Mouse (Mus musculus) ES-Bruce4 (cell line): Measurements from ENCODE around the gene Psme2. TPM values are rescaled to one million over a fixed set of nuclear protein-coding genes. Genes with fewer than 3 reads are reported as not detected.

Experiments
- H3K27ac ChIP-seq: 2 replicates; pipeline ENCODE4 v1.5.1; 2012; ENCODE audit warnings: low read length, inconsistent platforms; ENCODE audit not compliant: insufficient read depth
- H3K27me3 ChIP-seq: 2 replicates; pipeline ENCODE4 v1.6.1; 2012; ENCODE audit warnings: mild to moderate bottlenecking, low read length, inconsistent platforms; ENCODE audit not compliant: control insufficient read depth, poor library complexity, insufficient read depth, severe bottlenecking
- H3K36me3 ChIP-seq: 2 replicates; pipeline ENCODE4 v1.6.1; 2012; ENCODE audit warnings: inconsistent platforms, mild to moderate bottlenecking, low read length, moderate library complexity; ENCODE audit not compliant: control insufficient read depth, poor library complexity, insufficient read depth, severe bottlenecking
- H3K4me1 ChIP-seq: one replicate; pipeline ENCODE4 v1.8.1; 2011; ENCODE audit warnings: low read length; ENCODE audit not compliant: control insufficient read depth, insufficient read depth
- H3K4me3 ChIP-seq: 2 replicates; pipeline ENCODE4 v1.5.1; 2011; ENCODE audit warnings: low read depth, mild to moderate bottlenecking, low read length
- H3K9ac ChIP-seq: 2 replicates; pipeline ENCODE4 v1.6.1; 2012; ENCODE audit warnings: low read depth, mild to moderate bottlenecking, inconsistent platforms; ENCODE audit not compliant: poor library complexity, severe bottlenecking
- H3K9me3 ChIP-seq: replicated peaks from 2 replicates; pipeline ENCODE4 v1.6.1; 2012; ENCODE audit warnings: mild to moderate bottlenecking, low read length, inconsistent platforms; ENCODE audit not compliant: control insufficient read depth, poor library complexity, insufficient read depth, severe bottlenecking
- CTCF ChIP-seq: IDR thresholded peaks from one replicate; pipeline ENCODE4 v1.8.1; 2011; ENCODE audit warnings: low read depth, low read length
- EP300 ChIP-seq: IDR thresholded peaks from 2 replicates; pipeline ENCODE4 v1.6.1; 2011; ENCODE audit warnings: low read depth, low read length; ENCODE audit not compliant: insufficient read depth
- POLR2A ChIP-seq: IDR thresholded peaks from one replicate; pipeline ENCODE4 v1.8.1; 2011; ENCODE audit warnings: low read length; ENCODE audit not compliant: insufficient read depth
- polyA plus RNA-seq: library from polyadenylated mRNA; stranded (reverse); fragments of >200 nt; gene quantifications from 2 replicates; pipeline ENCODE4 v1.2.4, GENCODE M21; 2011; ENCODE audit warnings: low read depth; ENCODE audit not compliant: missing spikeins, insufficient read depth, insufficient read length

Psme2 gene
- polyA plus RNA-seq, 1 experiment = 195 TPM

GRCm38 (mm10) chr14:55557587-55557986, 33.3 kb downstream of the Psme2 start:
- Histone ChIP-seq H3K27ac (no peak overlapping the region), H3K4me3 (no peak overlapping the region), H3K4me1 (peaks cover 1% of the 10 kb centered on the region), H3K36me3 (no peaks in the 10 kb centered on the region), H3K9ac (no peak overlapping the region), H3K27me3 (no peaks in the 10 kb centered on the region), H3K9me3 (no peaks in the 10 kb centered on the region)
- no peak for TF ChIP-seq EP300

- TF ChIP-seq POLR2A (no peak), CTCF (peak; percentile 91), EP300 (0 out of 2 replicates have a peak, but pooled peaks have one; percentile 48)
- Histone ChIP-seq H3K36me3 (no peaks in the 10 kb centered on the region), H3K4me3 (no peak overlapping the region), H3K4me1 (peaks cover 1% of the 10 kb centered on the region), H3K9ac (no peak overlapping the region), H3K27ac (no peak overlapping the region), H3K27me3 (no peaks in the 10 kb centered on the region), H3K9me3 (no peaks in the 10 kb centered on the region)
These were observed 33.9 kb downstream of the Psme2 start for GRCm38 (mm10) chr14:55557003-55557402.

- Histone ChIP-seq H3K27me3 (no peaks in the 10 kb centered on the region), H3K36me3 (no peaks in the 10 kb centered on the region), H3K9me3 (no peaks in the 10 kb centered on the region), H3K27ac (no peak overlapping the region), H3K9ac (no peak overlapping the region), H3K4me3 (no peak overlapping the region), H3K4me1 (peaks cover 1% of the 10 kb centered on the region)
- no peak for TF ChIP-seq EP300
- TF ChIP-seq POLR2A = no peak
- TF ChIP-seq CTCF = no peak
These were observed 35.1 kb downstream of the Psme2 start for GRCm38 (mm10) chr14:55555788-55556187.

- TF ChIP-seq EP300 (no peak), POLR2A (no peak), CTCF (no peak)
These were observed 36.3 kb downstream of the Psme2 start for GRCm38 (mm10) chr14:55554635-55555034.

GRCm38 (mm10) chr14:55551794-55552193, 39.1 kb downstream of the Psme2 start:
- TF ChIP-seq CTCF (no peak), POLR2A (no peak), EP300 (no peak)
- H3K9me3 ChIP-seq = no peaks in the 10 kb centered on the region
- no peaks in the 10 kb centered on the region for H3K27me3 ChIP-seq
- no peak overlapping the region for H3K4me3 ChIP-seq
- H3K36me3 ChIP-seq = peaks cover 26% of the 10 kb centered on the region
- H3K9ac ChIP-seq = no peak overlapping the region
- H3K4me1 ChIP-seq = peaks cover 1% of the 10 kb centered on the region
- H3K27ac ChIP-seq = peak overlapping the region; percentile 56; the same call in 1 of the 2 replicates

More at GRCm38 (mm10) chr14:55554635-55555034, 36.3 kb downstream of the Psme2 start:
- Histone ChIP-seq H3K36me3 (peaks cover 2% of the 10 kb centered on the region), H3K9ac (no peak overlapping the region), H3K4me3 (no peak overlapping the region), H3K27ac (no peak overlapping the region), H3K4me1 (peaks cover 1% of the 10 kb centered on the region), H3K27me3 (no peaks in the 10 kb centered on the region), H3K9me3 (no peaks in the 10 kb centered on the region)

- Histone ChIP-seq H3K9ac (no peak overlapping the region), H3K9me3 (no peaks in the 10 kb centered on the region), H3K27me3 (no peaks in the 10 kb centered on the region), H3K27ac (no peak overlapping the region), H3K36me3 (peaks cover 27% of the 10 kb centered on the region), H3K4me3 (no peak overlapping the region), H3K4me1 (peaks cover 1% of the 10 kb centered on the region)
- TF ChIP-seq EP300 (peak; percentile 84), POLR2A (no peak)
These were observed 39.6 kb downstream of the Psme2 start for GRCm38 (mm10) chr14:55551347-55551746.
